Mouse (Mus musculus): ENCODE results near the gene Ifngr1. TPM values are rescaled to one million over a fixed set of nuclear protein-coding genes. Genes with fewer than 3 reads are reported as not detected.

Ifngr1 gene
- total and polyA plus RNA-seq, 3 experiments: 17.3 to 36.0 (median 26.7) TPM

- TF ChIP-seq ZMIZ1 (IDR thresholded peaks at IDR 0.05; ENCODE audit: low read depth, low read length) (no peak), SIN3A (IDR thresholded peaks at IDR 0.05; ENCODE audit: low read length) (no peak), RAD21 (IDR thresholded peaks at IDR 0.05; ENCODE audit: low read depth, low read length) (no peak), EP300 (IDR thresholded peaks at IDR 0.05; ENCODE audit: low read length) (no peak), CHD1 (IDR thresholded peaks at IDR 0.05; ENCODE audit: low read depth, low read length) (no peak), MXI1 (IDR thresholded peaks at IDR 0.05; ENCODE audit: low read depth, low read length) (no peak), ELF1 (IDR thresholded peaks at IDR 0.05; ENCODE audit: low read depth, low read length) (no peak), BHLHE40 (IDR thresholded peaks at IDR 0.05; ENCODE audit: low read depth, low read length) (no peak), E2F4 (IDR thresholded peaks at IDR 0.05; ENCODE audit: insufficient replicate concordance, low read depth, low read length) (no peak), MEF2A (IDR thresholded peaks at IDR 0.05; ENCODE audit: borderline replicate concordance, low read depth, low read length) (no peak)
- no peak overlapping the region for H3K4me3 ChIP-seq (replicated peaks in 1 of 3; ENCODE audit: low read depth in 2 of 3, low read length in 2 of 3, poor library complexity in 1 of 3)
- H3K4me1 ChIP-seq (ENCODE audit: control insufficient read depth in 1 of 2, insufficient read depth in 2 of 2): peaks cover 4 to 25% of the 10 kb centered on the region in 2 experiments; a peak in 3 of 4 replicates
- no peak overlapping the region for H3K9ac ChIP-seq (ENCODE audit: insufficient read depth, low read depth)
- no peaks in the 10 kb centered on the region for H3K9me3 ChIP-seq (replicated peaks; ENCODE audit: low read length)
- no peak overlapping the region for H3K4me2 ChIP-seq (ENCODE audit: insufficient read depth, low read depth, poor library complexity, severe bottlenecking)
- no peaks in the 10 kb centered on the region for H3K36me3 ChIP-seq (replicated peaks in 1 of 2; ENCODE audit: control insufficient read depth in 1 of 2, insufficient read depth in 1 of 2, low read length in 1 of 2)
- H3K79me2 ChIP-seq (replicated peaks; ENCODE audit: control insufficient read depth, extremely low read depth, insufficient read depth, poor library complexity, severe bottlenecking): no peaks in the 10 kb centered on the region
- DNase-seq (ENCODE audit: extremely low read depth): no peak
- dilution Hi-C loops (cut with MboI; ENCODE audit: extremely low pct_ligation_motif_present, extremely low pct_unique_long_range_greater_than_20kb, low sequenced_read_pairs) (no loop called here), in situ Hi-C loops (cut with MboI; ENCODE audit: low pct_ligation_motif_present, low pct_unique_long_range_greater_than_20kb, low sequenced_read_pairs) (no loop called here)
- no peaks in the 10 kb centered on the region for H3K27me3 ChIP-seq (replicated peaks)
- no peak overlapping the region for H3K27ac ChIP-seq (ENCODE audit: insufficient read depth, low read depth)
These were observed 32.9 kb downstream of the Ifngr1 start for GRCm38 (mm10) chr10:19624617-19625016.

DNA sequence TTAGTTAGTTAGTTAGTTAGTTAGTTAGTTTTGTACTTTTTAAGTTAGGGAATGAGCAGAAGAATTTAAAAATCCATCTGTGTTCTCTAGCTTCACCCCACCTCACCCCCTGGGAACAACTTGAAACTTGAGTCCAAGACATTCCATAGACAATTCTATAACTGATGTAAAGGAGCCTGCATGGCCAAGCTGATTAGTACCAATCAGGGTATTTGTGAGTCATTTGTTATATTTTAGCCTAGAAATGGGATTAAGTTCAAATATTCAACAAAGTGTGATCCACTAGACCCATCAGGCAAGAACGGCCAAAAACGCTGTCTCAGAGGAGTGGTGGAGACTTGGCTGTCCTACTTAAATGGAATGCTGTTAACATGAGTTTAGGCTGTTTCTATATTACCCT, 35.6 kb downstream of the Ifngr1 start:
- Histone ChIP-seq H3K27me3 (replicated peaks) (no peaks in the 10 kb centered on the region), H3K4me1 (ENCODE audit: control insufficient read depth in 1 of 2, insufficient read depth in 2 of 2) (peaks cover 4 to 29% of the 10 kb centered on the region in 2 experiments; a peak in 3 of 4 replicates), H3K9me3 (replicated peaks; ENCODE audit: low read length) (no peaks in the 10 kb centered on the region), H3K4me2 (ENCODE audit: insufficient read depth, low read depth, poor library complexity, severe bottlenecking) (no peak overlapping the region), H3K36me3 (replicated peaks in 1 of 2; ENCODE audit: control insufficient read depth in 1 of 2, insufficient read depth in 1 of 2, low read length in 1 of 2) (no peaks in the 10 kb centered on the region), H3K79me2 (replicated peaks; ENCODE audit: control insufficient read depth, extremely low read depth, insufficient read depth, poor library complexity, severe bottlenecking) (no peaks in the 10 kb centered on the region), H3K27ac (ENCODE audit: insufficient read depth, low read depth) (no peak overlapping the region), H3K9ac (ENCODE audit: insufficient read depth, low read depth) (no peak overlapping the region), H3K4me3 (replicated peaks in 1 of 3; ENCODE audit: low read depth in 2 of 3, low read length in 2 of 3, poor library complexity in 1 of 3) (no peak overlapping the region)
- dilution Hi-C loops (cut with MboI; ENCODE audit: extremely low pct_ligation_motif_present, extremely low pct_unique_long_range_greater_than_20kb, low sequenced_read_pairs) (no loop called here), in situ Hi-C loops (cut with MboI; ENCODE audit: low pct_ligation_motif_present, low pct_unique_long_range_greater_than_20kb, low sequenced_read_pairs) (no loop called here)
- TF ChIP-seq MXI1 (IDR thresholded peaks at IDR 0.05; ENCODE audit: low read depth, low read length) (no peak), JUN (IDR thresholded peaks at IDR 0.05; ENCODE audit: insufficient read depth, low read depth, low read length) (no peak), MAX (IDR thresholded peaks at IDR 0.05; ENCODE audit: low read length) (no peak), USF1 (IDR thresholded peaks at IDR 0.05; ENCODE audit: low read depth, low read length) (no peak), CHD1 (IDR thresholded peaks at IDR 0.05; ENCODE audit: low read depth, low read length) (no peak), EP300 (IDR thresholded peaks at IDR 0.05; ENCODE audit: low read length) (no peak), E2F4 (IDR thresholded peaks at IDR 0.05; ENCODE audit: insufficient replicate concordance, low read depth, low read length) (no peak), ELF1 (IDR thresholded peaks at IDR 0.05; ENCODE audit: low read depth, low read length) (no peak), NELFE (IDR thresholded peaks at IDR 0.05; ENCODE audit: low read depth, low read length) (no peak), RAD21 (IDR thresholded peaks at IDR 0.05; ENCODE audit: low read depth, low read length) (no peak), BHLHE40 (IDR thresholded peaks at IDR 0.05; ENCODE audit: low read depth, low read length) (no peak), MAZ (IDR thresholded peaks at IDR 0.05; ENCODE audit: low read depth, low read length) (no peak)
- no peak for DNase-seq (ENCODE audit: extremely low read depth)

Data from CH12.LX (cell line).